Mouse (Mus musculus) fat pad, adult 2 months (tissue): Measurements from ENCODE around the gene 1700084M14Rik.
"Not testable (repeated sequence)": the region's sequence is repeated elsewhere in the genome, so short reads cannot be mapped to it uniquely, and the experiment has no call there.

ENCODE experiments used
- DNase-seq: peaks from one replicate; pipeline ENCODE4 v3.0.0-alpha.2; 2011; ENCODE audit warnings: low read depth, low spot score; ENCODE audit errors: extremely low read depth

Gene 1700084M14Rik

GRCm38 (mm10) chrX:91575811-91576210 is at the start of gene 1700084M14Rik:
Gene 1700084M14Rik, minus strand, starts transcription at chrX:91575911.
- DNase-seq = not testable (repeated sequence)
